Mouse (Mus musculus) C2C12 (cell line): ENCODE data around the gene Rufy1.

Source experiments
- CEBPB ChIP-seq: IDR thresholded peaks from one replicate; pipeline ENCODE4 v1.6.1; 2011; ENCODE audit warnings: low read depth, mild to moderate bottlenecking, control low read depth, moderate library complexity
- CTCF ChIP-seq: IDR thresholded peaks from one replicate; pipeline ENCODE4 v1.5.1; 2011; ENCODE audit not compliant: control insufficient read depth, insufficient read depth, insufficient read length
- MAX ChIP-seq: IDR thresholded peaks from one replicate; pipeline ENCODE4 v1.6.1; 2011; ENCODE audit warnings: mild to moderate bottlenecking, control low read depth
- MYOD1 ChIP-seq: IDR thresholded peaks from one replicate; pipeline ENCODE4 v1.6.1; 2011; ENCODE audit warnings: low read depth; ENCODE audit not compliant: control insufficient read depth, insufficient read length
- MYOG ChIP-seq: IDR thresholded peaks from one replicate; pipeline ENCODE4 v1.6.1; 2011; ENCODE audit not compliant: control insufficient read depth, insufficient read length; ENCODE audit errors: extremely low read depth
- USF1 ChIP-seq: IDR thresholded peaks from one replicate; pipeline ENCODE4 v1.6.1; 2011; ENCODE audit warnings: low read depth, mild to moderate bottlenecking, control low read depth, moderate library complexity

DNA sequence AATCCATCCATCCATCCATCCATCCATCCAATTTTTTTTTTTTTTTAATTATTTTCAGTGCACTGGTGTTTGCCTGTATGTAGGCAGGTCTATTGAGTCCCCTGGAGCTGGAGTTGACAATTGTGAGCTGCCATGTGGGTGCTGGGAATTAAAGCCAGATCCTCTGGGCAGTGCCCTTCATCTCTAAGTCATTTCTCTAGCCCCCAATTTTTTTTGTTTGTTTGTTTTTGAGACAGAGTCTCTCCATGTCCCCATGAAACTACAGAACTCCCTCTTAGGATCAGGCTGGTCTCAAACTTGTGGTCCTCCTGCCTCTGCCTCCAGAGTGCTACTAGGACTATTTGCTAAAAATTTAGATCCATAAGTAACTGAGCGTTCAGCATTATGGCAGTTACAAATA, 59.0 kb downstream of the Rufy1 start:
- TF ChIP-seq CTCF (no peak), USF1 (no peak), MAX (no peak), MYOD1 (no peak), CEBPB (no peak), MYOG (no peak)
